Comparison of ENCODE assay signal across 17 mouse cellular contexts in the genomic region with DNA sequence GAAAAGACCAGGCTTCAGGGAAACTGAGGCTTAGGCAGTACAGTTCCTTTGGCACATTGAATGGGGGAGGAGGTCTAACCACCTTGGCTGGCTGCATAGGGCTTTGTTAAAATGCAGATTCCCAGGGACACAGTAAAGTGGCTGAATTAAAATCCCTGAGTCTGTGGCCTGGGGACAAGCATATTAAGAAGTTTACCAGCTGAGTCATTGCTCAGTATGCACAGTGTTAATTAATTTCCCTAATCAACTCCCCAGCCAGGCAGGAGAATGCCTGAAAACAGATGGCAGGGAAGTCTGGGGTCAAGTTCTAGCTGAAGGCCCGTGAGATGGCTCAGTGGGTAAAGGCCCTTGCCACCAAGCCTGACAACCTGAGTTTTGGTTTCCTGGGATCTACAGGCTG. TPM values are rescaled to one million over a fixed set of nuclear protein-coding genes. Genes with fewer than 3 reads are reported as not detected.
"Had no signal": no experiment of that assay in that cellular context is flagged by ENCODE, and none has a peak within 500 bp of the region (broad histone marks: within the 10 kb centered on the region; RNA-seq: fewer than 3 reads in every experiment).

No protein-coding gene starts in this region.

- H3K36me3 ChIP-seq: limb, embryonic 15.5 days; liver, embryonic 13.5 days; lung, embryonic 15.5 days; midbrain, embryonic 13.5 days; neural tube, embryonic 12.5 days; stomach, embryonic 15.5 days had no signal

- DNase-seq: kidney, adult 8-10 months; liver, embryonic 13.5 days; liver, postnatal 0 days; lung, postnatal 14 days; right cerebral cortex, postnatal 14 days; thymus, adult 2 months; thymus, postnatal 25 days had no signal

- ATAC-seq: intestine, embryonic 16.5 days; liver, postnatal 0 days; midbrain, embryonic 13.5 days had no signal

- H3K9me3 ChIP-seq: limb, embryonic 15.5 days; liver, embryonic 13.5 days; lung, embryonic 15.5 days; megakaryocyte, embryonic 14.5 days; midbrain, embryonic 13.5 days; neural tube, embryonic 12.5 days; stomach, embryonic 15.5 days had no signal

- H3K4me3 ChIP-seq: left cerebral cortex, adult 2 months; limb, embryonic 15.5 days; liver, embryonic 13.5 days; lung, embryonic 15.5 days; megakaryocyte, embryonic 14.5 days; midbrain, embryonic 13.5 days; neural tube, embryonic 12.5 days; stomach, embryonic 15.5 days had no signal

- H3K27ac ChIP-seq: kidney, postnatal 0 days; left cerebral cortex, adult 2 months; limb, embryonic 15.5 days; liver, embryonic 13.5 days; lung, embryonic 15.5 days; macrophage; midbrain, embryonic 13.5 days; neural tube, embryonic 12.5 days; stomach, embryonic 15.5 days had no signal

- H3K4me2 ChIP-seq: limb, embryonic 15.5 days; liver, embryonic 13.5 days; lung, embryonic 15.5 days; midbrain, embryonic 13.5 days; neural tube, embryonic 12.5 days; stomach, embryonic 15.5 days had no signal

- H3K4me1 ChIP-seq: limb, embryonic 15.5 days; liver, embryonic 13.5 days; lung, embryonic 15.5 days; megakaryocyte, embryonic 14.5 days; neural tube, embryonic 12.5 days; stomach, embryonic 15.5 days had no signal

- H3K9ac ChIP-seq: limb, embryonic 15.5 days; liver, embryonic 13.5 days; liver, postnatal 0 days; lung, embryonic 15.5 days; midbrain, embryonic 13.5 days; neural tube, embryonic 12.5 days; stomach, embryonic 15.5 days had no signal

- H3K27me3 ChIP-seq: limb, embryonic 15.5 days; liver, embryonic 13.5 days; lung, embryonic 15.5 days; megakaryocyte, embryonic 14.5 days; midbrain, embryonic 13.5 days; neural tube, embryonic 12.5 days; stomach, embryonic 15.5 days had no signal

RNA-seq across cellular contexts. Expression of a gene that starts 15.2 kb away (rescaled TPM):
- polyA plus RNA-seq: macrophage had no signal
